Mouse (Mus musculus) liver, adult 2 months (tissue): ENCODE results near the gene Zfp697.

ENCODE experiments used
- CTCF ChIP-seq: fragments of 200-500 bp; IDR thresholded peaks from 2 replicates; pipeline ENCODE4 v1.5.1; 2011; ENCODE audit warnings: low read depth, low read length, control low read depth
- POLR2A ChIP-seq: fragments of 200-500 bp; IDR thresholded peaks from 2 replicates; pipeline ENCODE4 v1.6.1; 2011; ENCODE audit warnings: low read length, control low read depth; ENCODE audit not compliant: insufficient read depth; ENCODE audit errors: extremely low read depth

GRCm38 (mm10) chr3:98786551-98786950 lies 404.3 kb downstream of the Zfp697 start:
- TF ChIP-seq POLR2A (no peak), CTCF (no peak)
